Mouse (Mus musculus): ENCODE results near the gene Zcchc7. TPM values are rescaled to one million over a fixed set of nuclear protein-coding genes. Genes with fewer than 3 reads are reported as not detected.

The Zcchc7 gene
- polyA plus RNA-seq, 1 experiment from 2014 or later, result 40.1 TPM

- H3K27me3 ChIP-seq (ENCODE audit: insufficient read depth, low read length), result no peaks in the 10 kb centered on the region
- no peak for ATAC-seq (replicated peaks; ENCODE audit: low FRiP score, low read depth)
- DNase-seq (ENCODE audit: low spot score), result no peak
- no peak overlapping the region for H3K4me3 ChIP-seq (replicated peaks; ENCODE audit: low read depth, low read length)
- H3K4me2 ChIP-seq (ENCODE audit: low read length), result no peak overlapping the region
- H3K9ac ChIP-seq (ENCODE audit: low read depth, low read length), result no peak overlapping the region
- H3K9me3 ChIP-seq (replicated peaks; ENCODE audit: low read length), result no peaks in the 10 kb centered on the region
- no peak overlapping the region for H3K27ac ChIP-seq
- no peaks in the 10 kb centered on the region for H3K36me3 ChIP-seq (ENCODE audit: insufficient read depth, low read length)
- TF ChIP-seq CTCF (IDR thresholded peaks at IDR 0.05; ENCODE audit: low read depth), result no peak
- H3K4me1 ChIP-seq (replicated peaks; ENCODE audit: insufficient read depth, low read length), result no peaks in the 10 kb centered on the region
- 58% methylated on average over 5 of the region's 5 CpGs for WGBS
Observed at GRCm38 (mm10) chr4:44920831-44921230, 165.2 kb downstream of the Zcchc7 start.

GRCm38 (mm10) chr4:44922466-44923128 lies 166.9 kb downstream of the Zcchc7 start:
- no peak overlapping the region for H3K4me3 ChIP-seq (replicated peaks; ENCODE audit: low read depth, low read length)
- ATAC-seq (replicated peaks; ENCODE audit: low FRiP score, low read depth) (no peak), DNase-seq (ENCODE audit: low spot score) (no peak)
- no peaks in the 10 kb centered on the region for H3K9me3 ChIP-seq (replicated peaks; ENCODE audit: low read length)
- no peak overlapping the region for H3K4me2 ChIP-seq (ENCODE audit: low read length)
- no peaks in the 10 kb centered on the region for H3K27me3 ChIP-seq (ENCODE audit: insufficient read depth, low read length)
- no peaks in the 10 kb centered on the region for H3K4me1 ChIP-seq (replicated peaks; ENCODE audit: insufficient read depth, low read length)
- no peak overlapping the region for H3K27ac ChIP-seq
- 93% methylated on average over 7 of the region's 7 CpGs for WGBS
- no peak overlapping the region for H3K9ac ChIP-seq (ENCODE audit: low read depth, low read length)
- no peak for TF ChIP-seq CTCF (IDR thresholded peaks at IDR 0.05; ENCODE audit: low read depth)
- H3K36me3 ChIP-seq (ENCODE audit: insufficient read depth, low read length), result peaks cover 9% of the 10 kb centered on the region; the same call in 1 of the 2 replicates

GRCm38 (mm10) chr4:44923129-44923481 lies 167.4 kb downstream of the Zcchc7 start:
- H3K4me3 ChIP-seq (replicated peaks; ENCODE audit: low read depth, low read length), result no peak overlapping the region
- no peak overlapping the region for H3K27ac ChIP-seq
- H3K4me2 ChIP-seq (ENCODE audit: low read length), result no peak overlapping the region
- DNase-seq (ENCODE audit: low spot score) (no peak), ATAC-seq (replicated peaks; ENCODE audit: low FRiP score, low read depth) (no peak)
- WGBS, result 95% methylated on average over 5 of the region's 5 CpGs
- H3K4me1 ChIP-seq (replicated peaks; ENCODE audit: insufficient read depth, low read length), result no peaks in the 10 kb centered on the region
- no peaks in the 10 kb centered on the region for H3K27me3 ChIP-seq (ENCODE audit: insufficient read depth, low read length)
- H3K36me3 ChIP-seq (ENCODE audit: insufficient read depth, low read length), result peaks cover 9% of the 10 kb centered on the region; the same call in 1 of the 2 replicates
- H3K9me3 ChIP-seq (replicated peaks; ENCODE audit: low read length), result no peaks in the 10 kb centered on the region
- no peak for TF ChIP-seq CTCF (IDR thresholded peaks at IDR 0.05; ENCODE audit: low read depth)
- H3K9ac ChIP-seq (ENCODE audit: low read depth, low read length), result no peak overlapping the region

- ATAC-seq (replicated peaks; ENCODE audit: low FRiP score, low read depth), result no peak
- H3K36me3 ChIP-seq (ENCODE audit: insufficient read depth, low read length), result peaks cover 37% of the 10 kb centered on the region; the same call in 1 of the 2 replicates
- no peak for TF ChIP-seq CTCF (IDR thresholded peaks at IDR 0.05; ENCODE audit: low read depth)
- no peak overlapping the region for H3K4me3 ChIP-seq (replicated peaks; ENCODE audit: low read depth, low read length)
- no peaks in the 10 kb centered on the region for H3K27me3 ChIP-seq (ENCODE audit: insufficient read depth, low read length)
- 83% methylated on average over 2 of the region's 2 CpGs for WGBS
- H3K9ac ChIP-seq (ENCODE audit: low read depth, low read length), result no peak overlapping the region
- H3K9me3 ChIP-seq (replicated peaks; ENCODE audit: low read length), result no peaks in the 10 kb centered on the region
- H3K4me1 ChIP-seq (replicated peaks; ENCODE audit: insufficient read depth, low read length), result no peaks in the 10 kb centered on the region
- H3K27ac ChIP-seq, result no peak overlapping the region
- no peak for DNase-seq (ENCODE audit: low spot score)
- no peak overlapping the region for H3K4me2 ChIP-seq (ENCODE audit: low read length)
Observed at GRCm38 (mm10) chr4:44927934-44928333, 172.3 kb downstream of the Zcchc7 start.

- WGBS, result 84% methylated on average over 3 of the region's 3 CpGs
Observed at GRCm38 (mm10) chr4:44928790-44929189, 173.1 kb downstream of the Zcchc7 start.

GRCm38 (mm10) chr4:44930406-44930805 lies 174.7 kb downstream of the Zcchc7 start:
- Histone ChIP-seq H3K36me3 (ENCODE audit: insufficient read depth, low read length) (peaks cover 47% of the 10 kb centered on the region; the same call in 1 of the 2 replicates), H3K4me2 (ENCODE audit: low read length) (no peak overlapping the region), H3K4me3 (replicated peaks; ENCODE audit: low read depth, low read length) (no peak overlapping the region), H3K9me3 (replicated peaks; ENCODE audit: low read length) (no peaks in the 10 kb centered on the region), H3K27me3 (ENCODE audit: insufficient read depth, low read length) (no peaks in the 10 kb centered on the region), H3K9ac (ENCODE audit: low read depth, low read length) (no peak overlapping the region), H3K4me1 (replicated peaks; ENCODE audit: insufficient read depth, low read length) (no peaks in the 10 kb centered on the region), H3K27ac (no peak overlapping the region)
- no peak for ATAC-seq (replicated peaks; ENCODE audit: low FRiP score, low read depth)
- no peak for DNase-seq (ENCODE audit: low spot score)
- 90% methylated on average over 7 of the region's 7 CpGs for WGBS
- no peak for TF ChIP-seq CTCF (IDR thresholded peaks at IDR 0.05; ENCODE audit: low read depth)

More at GRCm38 (mm10) chr4:44928790-44929189, 173.1 kb downstream of the Zcchc7 start:
- Histone ChIP-seq H3K36me3 (ENCODE audit: insufficient read depth, low read length) (peaks cover 44% of the 10 kb centered on the region; the same call in 1 of the 2 replicates), H3K9ac (ENCODE audit: low read depth, low read length) (no peak overlapping the region), H3K27ac (no peak overlapping the region), H3K9me3 (replicated peaks; ENCODE audit: low read length) (no peaks in the 10 kb centered on the region), H3K4me3 (replicated peaks; ENCODE audit: low read depth, low read length) (no peak overlapping the region), H3K4me1 (replicated peaks; ENCODE audit: insufficient read depth, low read length) (no peaks in the 10 kb centered on the region), H3K4me2 (ENCODE audit: low read length) (no peak overlapping the region), H3K27me3 (ENCODE audit: insufficient read depth, low read length) (no peaks in the 10 kb centered on the region)
- no peak for DNase-seq (ENCODE audit: low spot score)
- no peak for TF ChIP-seq CTCF (IDR thresholded peaks at IDR 0.05; ENCODE audit: low read depth)
- no peak for ATAC-seq (replicated peaks; ENCODE audit: low FRiP score, low read depth)
